Mouse (Mus musculus) E14TG2a.4 (cell line): ENCODE measurements around the gene Tmem106c.

ENCODE experiments used
- CTCF ChIP-seq: conservative IDR thresholded peaks from 2 replicates; pipeline ENCODE4 v1.5.1; 2014; ENCODE audit warnings: low read length
- NANOG ChIP-seq: IDR thresholded peaks from 2 replicates; pipeline ENCODE4 v1.6.1; 2014; ENCODE audit warnings: borderline replicate concordance, low read length, mixed read lengths
- POU5F1 ChIP-seq: IDR thresholded peaks from 2 replicates; pipeline ENCODE4 v1.6.1; 2014; ENCODE audit warnings: low read length, borderline replicate concordance

DNA sequence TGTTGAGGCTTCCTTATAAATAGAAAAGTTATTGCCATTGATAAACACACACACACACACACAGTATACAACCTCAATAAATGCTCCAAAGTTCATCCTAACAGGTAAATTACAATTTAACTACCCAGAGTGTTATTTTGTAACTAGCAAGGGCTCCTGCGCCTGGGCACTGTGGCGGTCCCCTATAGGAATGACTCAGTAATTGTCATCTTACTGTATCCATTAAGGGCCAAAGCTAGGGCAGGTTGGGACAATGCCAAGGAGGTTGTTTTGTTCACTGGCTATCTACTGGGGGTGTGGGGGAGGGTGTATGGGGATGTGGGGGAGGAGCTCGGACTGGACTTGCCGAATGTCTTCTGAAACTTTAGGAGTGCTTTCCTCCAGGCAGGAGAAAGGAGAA lies 37.0 kb upstream of the Tmem106c start:
- TF ChIP-seq CTCF (no peak), POU5F1 (no peak), NANOG (no peak)
